Mouse (Mus musculus): Measurements from ENCODE around the gene Sipa1l3. TPM values are rescaled to one million over a fixed set of nuclear protein-coding genes. Genes with fewer than 3 reads are reported as not detected.

Gene Sipa1l3
- total and polyA plus RNA-seq, 2 experiments from 2014 or later, result 19.7 to 110 TPM

DNA sequence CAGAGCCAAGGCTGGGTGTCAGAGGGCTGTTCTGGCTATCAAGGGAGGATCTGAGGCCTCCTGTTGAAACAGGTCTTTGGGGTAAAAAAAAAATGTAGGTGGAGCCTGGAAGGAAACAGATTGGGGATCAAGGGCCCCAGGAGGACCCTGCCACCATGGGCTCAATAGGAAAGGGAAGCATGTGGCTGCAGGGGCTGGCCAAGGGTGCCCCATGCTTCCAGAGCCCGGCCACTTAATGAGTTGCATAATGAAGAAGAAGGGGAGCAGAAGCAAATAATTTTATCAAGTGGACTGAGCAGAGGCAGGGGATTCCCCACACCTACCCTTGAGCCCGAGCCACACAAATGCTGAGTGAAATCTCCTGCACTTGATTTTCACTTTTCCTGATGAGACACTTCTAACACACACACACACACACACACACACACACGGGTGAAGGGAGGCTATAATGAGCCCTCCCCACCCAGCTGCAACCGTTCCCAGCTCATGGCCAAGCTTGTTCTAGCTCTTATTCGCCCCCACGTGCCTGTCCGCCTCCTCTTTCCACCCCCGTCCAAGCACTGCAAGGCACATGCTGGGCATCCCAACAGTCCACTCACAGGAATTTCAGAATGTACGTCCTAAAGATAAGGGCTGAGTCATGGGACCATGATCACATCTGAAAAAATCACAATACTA, 6.7 kb downstream of the Sipa1l3 start:
- no peak for ATAC-seq
- Histone ChIP-seq H3K9me3 (ENCODE audit: low read length) (no peaks in the 10 kb centered on the region), H3K27me3 (ENCODE audit: insufficient read depth, low read length) (no peaks in the 10 kb centered on the region), H3K4me2 (ENCODE audit: low read depth, low read length) (no peak overlapping the region), H3K36me3 (ENCODE audit: insufficient read depth, low read length) (no peaks in the 10 kb centered on the region), H3K9ac (replicated peaks; ENCODE audit: low read length) (no peak overlapping the region), H3K27ac (no peak overlapping the region), H3K4me3 (ENCODE audit: low read length) (no peak overlapping the region), H3K4me1 (ENCODE audit: insufficient read depth, low read length) (peaks cover 15% of the 10 kb centered on the region)
- DNase-seq (ENCODE audit: low spot score), result no peak
- 48% methylated on average over 9 of the region's 9 CpGs for WGBS
- TF ChIP-seq CTCF (IDR thresholded peaks at IDR 0.05; ENCODE audit: low read depth), result no peak

GRCm38 (mm10) chr7:29508522-29508921, 9.9 kb downstream of the Sipa1l3 start:
- no peak overlapping the region for H3K4me3 ChIP-seq (ENCODE audit: low read length)
- H3K27ac ChIP-seq, result no peak overlapping the region
- peaks cover 28% of the 10 kb centered on the region; the same call in 1 of the 2 replicates for H3K4me1 ChIP-seq (ENCODE audit: insufficient read depth, low read length)
- DNase-seq (ENCODE audit: low spot score) (no peak), ATAC-seq (no peak)
- no peaks in the 10 kb centered on the region for H3K36me3 ChIP-seq (ENCODE audit: insufficient read depth, low read length)
- no peak overlapping the region for H3K9ac ChIP-seq (replicated peaks; ENCODE audit: low read length)
- TF ChIP-seq CTCF (IDR thresholded peaks at IDR 0.05; ENCODE audit: low read depth), result no peak
- 88% methylated on average over 7 of the region's 7 CpGs for whole genome bisulfite sequencing
- H3K4me2 ChIP-seq (ENCODE audit: low read depth, low read length), result no peak overlapping the region
- no peaks in the 10 kb centered on the region for H3K9me3 ChIP-seq (ENCODE audit: low read length)
- H3K27me3 ChIP-seq (ENCODE audit: insufficient read depth, low read length), result no peaks in the 10 kb centered on the region

- Histone ChIP-seq H3K4me2 (ENCODE audit: low read depth, low read length) (no peak overlapping the region), H3K27me3 (ENCODE audit: insufficient read depth, low read length) (no peaks in the 10 kb centered on the region), H3K36me3 (ENCODE audit: insufficient read depth, low read length) (no peaks in the 10 kb centered on the region), H3K9me3 (ENCODE audit: low read length) (no peaks in the 10 kb centered on the region), H3K4me1 (ENCODE audit: insufficient read depth, low read length) (0 out of 2 replicates have a peak, but pooled peaks cover 19% of the 10 kb centered on the region), H3K9ac (replicated peaks; ENCODE audit: low read length) (no peak overlapping the region), H3K4me3 (ENCODE audit: low read length) (no peak overlapping the region), H3K27ac (0 out of 2 replicates have a peak overlapping the region, but pooled peaks have one; percentile 27)
- DNase-seq (ENCODE audit: low spot score) (peak; percentile 29), ATAC-seq (peak; percentile 38; the same call in 1 of the 2 replicates)
- 22% methylated on average over 18 of the region's 18 CpGs for WGBS
- TF ChIP-seq CTCF (IDR thresholded peaks at IDR 0.05; ENCODE audit: low read depth), result no peak
Measured at GRCm38 (mm10) chr7:29505337-29506318, 12.8 kb downstream of the Sipa1l3 start.

DNA sequence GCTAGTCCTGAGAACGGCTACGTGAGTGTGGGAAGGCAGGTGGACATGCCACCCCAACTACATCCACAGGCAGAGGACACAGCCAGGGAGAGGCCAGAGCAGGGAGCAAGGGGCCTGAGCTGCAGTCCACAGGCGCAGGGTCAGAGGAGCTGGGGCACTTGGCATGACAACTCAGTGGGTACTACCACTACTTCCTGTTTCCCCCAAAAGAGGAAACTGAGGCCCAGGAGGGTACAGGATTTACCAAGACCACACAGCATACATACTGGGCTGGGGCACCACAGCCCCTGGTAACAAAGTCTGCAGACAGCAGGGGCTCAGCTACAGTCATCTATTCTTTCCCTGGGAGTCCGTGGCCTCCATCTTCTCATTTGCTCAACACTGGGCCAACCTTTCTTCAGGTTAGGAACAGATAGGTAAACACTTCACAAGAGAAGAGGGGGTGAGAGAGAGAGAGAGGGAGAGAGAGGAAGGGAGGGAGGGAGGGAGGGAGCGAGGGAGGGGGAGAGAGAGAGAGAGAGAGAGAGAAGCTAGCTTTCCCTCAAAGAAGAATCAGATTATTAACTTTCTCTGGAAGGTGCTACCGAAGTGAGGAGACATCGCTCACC, 13.7 kb downstream of the Sipa1l3 start:
- Histone ChIP-seq H3K4me1 (ENCODE audit: insufficient read depth, low read length) (0 out of 2 replicates have a peak, but pooled peaks cover 19% of the 10 kb centered on the region), H3K9ac (replicated peaks; ENCODE audit: low read length) (no peak overlapping the region), H3K27ac (0 out of 2 replicates have a peak overlapping the region, but pooled peaks have one; percentile 27), H3K27me3 (ENCODE audit: insufficient read depth, low read length) (no peaks in the 10 kb centered on the region), H3K4me3 (ENCODE audit: low read length) (no peak overlapping the region), H3K36me3 (ENCODE audit: insufficient read depth, low read length) (no peaks in the 10 kb centered on the region), H3K9me3 (ENCODE audit: low read length) (no peaks in the 10 kb centered on the region), H3K4me2 (ENCODE audit: low read depth, low read length) (no peak overlapping the region)
- ATAC-seq (no peak), DNase-seq (ENCODE audit: low spot score) (no peak)
- TF ChIP-seq CTCF (IDR thresholded peaks at IDR 0.05; ENCODE audit: low read depth), result no peak
- 75% methylated on average over 7 of the region's 7 CpGs for WGBS

GRCm38 (mm10) chr7:29503616-29504015, 14.8 kb downstream of the Sipa1l3 start:
- Histone ChIP-seq H3K9me3 (ENCODE audit: low read length) (no peaks in the 10 kb centered on the region), H3K27me3 (ENCODE audit: insufficient read depth, low read length) (no peaks in the 10 kb centered on the region), H3K4me2 (ENCODE audit: low read depth, low read length) (no peak overlapping the region), H3K27ac (no peak overlapping the region), H3K9ac (replicated peaks; ENCODE audit: low read length) (no peak overlapping the region), H3K4me1 (ENCODE audit: insufficient read depth, low read length) (0 out of 2 replicates have a peak, but pooled peaks cover 19% of the 10 kb centered on the region), H3K4me3 (ENCODE audit: low read length) (no peak overlapping the region), H3K36me3 (ENCODE audit: insufficient read depth, low read length) (no peaks in the 10 kb centered on the region)
- TF ChIP-seq CTCF (IDR thresholded peaks at IDR 0.05; ENCODE audit: low read depth), result no peak
- no peak for DNase-seq (ENCODE audit: low spot score)
- WGBS, result 57% methylated on average over 6 of the region's 6 CpGs
- no peak; the same call in 1 of the 2 replicates for ATAC-seq

- Histone ChIP-seq H3K36me3 (ENCODE audit: insufficient read depth, low read length) (no peaks in the 10 kb centered on the region), H3K9me3 (ENCODE audit: low read length) (no peaks in the 10 kb centered on the region), H3K4me2 (ENCODE audit: low read depth, low read length) (no peak overlapping the region), H3K9ac (replicated peaks; ENCODE audit: low read length) (no peak overlapping the region), H3K27me3 (ENCODE audit: insufficient read depth, low read length) (no peaks in the 10 kb centered on the region), H3K4me1 (ENCODE audit: insufficient read depth, low read length) (peaks cover 28% of the 10 kb centered on the region; the same call in 1 of the 2 replicates), H3K27ac (no peak overlapping the region), H3K4me3 (ENCODE audit: low read length) (no peak overlapping the region)
- WGBS, result 93% methylated on average over 9 of the region's 9 CpGs
- DNase-seq (ENCODE audit: low spot score) (no peak), ATAC-seq (no peak)
- TF ChIP-seq CTCF (IDR thresholded peaks at IDR 0.05; ENCODE audit: low read depth), result no peak
Measured at GRCm38 (mm10) chr7:29501214-29501613, 17.2 kb downstream of the Sipa1l3 start.

Data from hindbrain, postnatal 0 days (tissue).